In the genomic region with DNA sequence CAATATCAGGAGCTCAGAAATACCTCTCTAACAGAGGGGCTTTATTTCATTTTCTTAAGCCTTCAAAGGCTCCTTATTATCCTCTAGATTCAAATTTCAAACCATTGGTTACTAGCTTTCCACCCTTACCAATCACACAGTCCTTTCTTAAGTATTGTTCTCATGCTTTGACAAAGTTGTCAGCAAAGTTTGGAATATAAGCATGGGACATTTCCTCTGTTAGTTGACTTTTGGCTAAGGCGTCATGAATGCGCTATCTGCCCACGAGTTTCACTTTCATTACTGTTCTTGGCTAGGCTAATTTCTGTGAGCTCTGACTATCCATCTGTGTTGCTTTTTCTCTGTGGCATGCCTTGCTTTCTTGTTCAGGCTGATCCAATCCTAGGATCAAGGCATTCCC, we compare ENCODE assay signal across 25 mouse cellular contexts. TPM values are rescaled to one million over a fixed set of nuclear protein-coding genes. Genes with fewer than 3 reads are reported as not detected.
DNase-seq lines count a peak whose midpoint lies in the region; ATAC-seq lines count a peak whose summit lies in the region.
"Had no signal": no experiment of that assay in that cellular context is flagged by ENCODE, and none has a peak within 500 bp of the region (broad histone marks: within the 10 kb centered on the region; RNA-seq: fewer than 3 reads in every experiment).

No protein-coding gene starts in this region.

- DNase-seq in CD4-positive, CD25-positive, alpha-beta regulatory T cell, adult 2 months (ENCODE audit: low read depth, low spot score), result peak; percentile 43
- DNase-seq in thymus, postnatal 36 days, result no peak
- DNase-seq in right cerebral cortex, adult 2 months (ENCODE audit: low spot score in 2 of 2), result no peak
- no peak for DNase-seq in kidney, postnatal 4 days
- DNase-seq: adrenal gland, adult 8-10 months; adrenal gland, postnatal 36 days; cerebellum, adult 9-10 months; cerebellum, postnatal 25 days; gastrocnemius, postnatal 36 days; heart, adult 18-20 months; heart, postnatal 10 days; heart, postnatal 4 days had no signal

- peaks cover 43% of the 10 kb centered on the region for H3K36me3 ChIP-seq in megakaryocyte, embryonic 14.5 days (replicated peaks; ENCODE audit: low read length)
- H3K36me3 ChIP-seq: forebrain, embryonic 15.5 days had no signal

- no peaks in the 10 kb centered on the region for H3K27me3 ChIP-seq in megakaryocyte, embryonic 14.5 days (replicated peaks)
- H3K27me3 ChIP-seq: embryonic facial prominence, embryonic 12.5 days; forebrain, embryonic 15.5 days; hindbrain, embryonic 12.5 days had no signal

- H3K9me3 ChIP-seq in megakaryocyte, embryonic 14.5 days, result no peaks in the 10 kb centered on the region; the same call in 1 of the 2 replicates
- H3K9me3 ChIP-seq: embryonic facial prominence, embryonic 12.5 days; forebrain, embryonic 15.5 days; heart, embryonic 10.5 days; hindbrain, embryonic 12.5 days had no signal

- peak overlapping the region; percentile 29 for H3K4me3 ChIP-seq in megakaryocyte, embryonic 14.5 days (replicated peaks)
- H3K4me3 ChIP-seq: embryonic facial prominence, embryonic 12.5 days; forebrain, embryonic 15.5 days; heart, embryonic 10.5 days; hindbrain, embryonic 12.5 days had no signal

- no peak for ATAC-seq in megakaryocyte, adult 5-6 weeks (ENCODE audit: poor library complexity, severe bottlenecking)
- peak; percentile 36 for ATAC-seq in inflammation-experienced regulatory T-cells, adult 6 months
- ATAC-seq: forebrain, embryonic 15.5 days; hindbrain, embryonic 16.5 days had no signal

- H3K4me1 ChIP-seq in megakaryocyte, embryonic 14.5 days, result peaks cover 75% of the 10 kb centered on the region
- H3K4me1 ChIP-seq: heart, embryonic 10.5 days had no signal

RNA-seq across cellular contexts. Expression of a gene that starts 3.6 kb away (rescaled TPM):
- 5.4 and 7.3 TPM in 2 replicates for polyA plus RNA-seq in megakaryocyte, embryonic 14.5 days (2012; ENCODE audit: insufficient read depth, low replicate concordance)
- 7.5 and 9.1 TPM in 2 replicates for total RNA-seq in megakaryocyte, adult 5-6 weeks (2015)
- 6.0 and 8.6 TPM in 2 replicates for total RNA-seq in megakaryocyte, adult 5-6 weeks (2017)
- polyA plus RNA-seq in inflammation-experienced regulatory T-cells, adult 6 months (2017; shearing (Covaris generic)), result 10 to 100 TPM in 2 of 3 experiments, 1 to 10 TPM in 1; 9.9 to 18.0 (median 16.6) TPM

RNA-seq across cellular contexts. Expression of a gene that starts 25.1 kb away (rescaled TPM):
- polyA plus RNA-seq in megakaryocyte, embryonic 14.5 days (2012; ENCODE audit: insufficient read depth, low replicate concordance), result not detected in 2 replicates
- total RNA-seq in megakaryocyte, adult 5-6 weeks (2015), result not detected in 2 replicates
- total RNA-seq in megakaryocyte, adult 5-6 weeks (2017), result not detected in 2 replicates
- not detected for polyA plus RNA-seq in inflammation-experienced regulatory T-cells, adult 6 months (2017; shearing (Covaris generic))
- total RNA-seq: adrenal gland, adult 8-10 months; adrenal gland, postnatal 36 days; ES-E14; gastrocnemius, adult 8-10 months; gastrocnemius, postnatal 36 days; heart, adult 18-20 months; heart, postnatal 10 days; heart, postnatal 4 days had no signal
- polyA plus RNA-seq: cortical plate, adult 2 months; embryonic facial prominence, embryonic 12.5 days; forebrain, embryonic 11.5 days; forebrain, embryonic 15.5 days; heart, embryonic 10.5 days; heart, embryonic 14.5 days; hindbrain, embryonic 12.5 days; hindbrain, embryonic 16.5 days had no signal

RNA-seq across cellular contexts. Expression of a gene that starts 31.6 kb away (rescaled TPM):
- polyA plus RNA-seq in megakaryocyte, embryonic 14.5 days (2012; ENCODE audit: insufficient read depth, low replicate concordance), result 2.8 and 3.5 TPM in 2 replicates
- total RNA-seq in megakaryocyte, adult 5-6 weeks (2015), result 38.3 and 43.4 TPM in 2 replicates
- total RNA-seq in megakaryocyte, adult 5-6 weeks (2017), result 37.7 and 39.7 TPM in 2 replicates
- polyA plus RNA-seq in inflammation-experienced regulatory T-cells, adult 6 months (2017; shearing (Covaris generic)), result 10 to 100 TPM in 2 of 3 experiments, 1 to 10 TPM in 1; 6.1 to 13.0 (median 12.7) TPM
